Mouse (Mus musculus) adrenal gland, postnatal 10 days (tissue): ENCODE data around the gene Kcnip1. TPM values are rescaled to one million over a fixed set of nuclear protein-coding genes. Genes with fewer than 3 reads are reported as not detected.

Source experiments
- DNase-seq: peaks from one replicate; pipeline ENCODE4 v3.0.0; 2021; ENCODE audit warnings: mixed read lengths
- long read RNA-seq, 2 experiments: library from polyadenylated mRNA; stranded (forward); transcript quantifications; one replicate each; pipeline ENCODE4 v2.0.0; 2021
- total RNA-seq, 2 experiments: library from RNA; stranded (reverse); gene quantifications; 2 replicates each; pipeline ENCODE4 v1.2.3; 2021

The Kcnip1 gene
- 1 to 10 TPM; 3.9 to 4.8 TPM for total RNA-seq
- long read RNA-seq, experiment 1, transcript Kcnip1-201 (8 exons, 1,749 nt), result major isoform, 9 of 13 reads
- long read RNA-seq, experiment 1, partial matches to known transcripts, result 0 of 13 reads
- long read RNA-seq, experiment 1, other reads (novel, unspliced or antisense), result 3 of 13 reads
- long read RNA-seq, experiment 2, result 0 reads

DNA sequence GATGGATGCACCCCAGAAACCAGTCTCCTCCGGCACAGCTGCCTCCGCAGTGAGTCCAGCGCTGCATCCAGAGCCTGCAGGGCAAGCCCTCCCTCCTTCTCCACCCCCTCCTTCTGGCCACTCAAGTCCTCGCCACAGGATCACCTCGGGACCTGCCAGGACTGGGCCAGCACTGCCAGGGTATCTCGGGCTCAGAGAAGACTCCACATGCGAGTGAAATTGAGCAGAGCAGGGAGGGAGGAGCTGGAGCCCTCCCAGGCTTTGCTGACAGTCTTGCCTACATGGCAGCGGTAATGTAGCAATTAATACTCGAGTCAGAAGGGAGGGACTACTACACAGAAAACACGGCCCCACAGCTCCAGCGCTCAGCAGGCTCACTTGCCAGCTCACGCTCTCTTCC lies at the start of gene Kcnip1:
Gene Kcnip1, minus strand, starts transcription at position 215 of the 400 bp plus-strand sequence.
- no peak for DNase-seq

DNA sequence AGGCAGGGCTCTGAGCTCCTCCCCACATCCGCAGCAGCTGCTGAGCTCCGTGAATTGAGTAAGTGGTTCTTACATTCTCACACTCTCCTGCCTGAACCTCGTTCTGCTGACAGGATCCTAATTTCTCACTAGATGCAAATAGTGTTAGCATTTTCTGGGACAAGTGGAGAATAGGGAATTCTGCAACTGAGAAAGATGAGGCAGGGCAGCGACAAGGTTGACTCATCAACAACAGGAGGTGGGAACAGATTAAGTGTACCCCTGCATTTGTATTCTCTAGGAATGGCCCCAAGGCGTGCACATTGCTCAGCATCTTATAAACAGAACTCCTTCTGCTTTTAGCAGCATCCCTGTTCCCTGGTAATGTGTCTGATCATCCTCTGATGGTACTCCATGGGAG lies 47.1 kb upstream of the Kcnip1 start:
- DNase-seq, result no peak

DNA sequence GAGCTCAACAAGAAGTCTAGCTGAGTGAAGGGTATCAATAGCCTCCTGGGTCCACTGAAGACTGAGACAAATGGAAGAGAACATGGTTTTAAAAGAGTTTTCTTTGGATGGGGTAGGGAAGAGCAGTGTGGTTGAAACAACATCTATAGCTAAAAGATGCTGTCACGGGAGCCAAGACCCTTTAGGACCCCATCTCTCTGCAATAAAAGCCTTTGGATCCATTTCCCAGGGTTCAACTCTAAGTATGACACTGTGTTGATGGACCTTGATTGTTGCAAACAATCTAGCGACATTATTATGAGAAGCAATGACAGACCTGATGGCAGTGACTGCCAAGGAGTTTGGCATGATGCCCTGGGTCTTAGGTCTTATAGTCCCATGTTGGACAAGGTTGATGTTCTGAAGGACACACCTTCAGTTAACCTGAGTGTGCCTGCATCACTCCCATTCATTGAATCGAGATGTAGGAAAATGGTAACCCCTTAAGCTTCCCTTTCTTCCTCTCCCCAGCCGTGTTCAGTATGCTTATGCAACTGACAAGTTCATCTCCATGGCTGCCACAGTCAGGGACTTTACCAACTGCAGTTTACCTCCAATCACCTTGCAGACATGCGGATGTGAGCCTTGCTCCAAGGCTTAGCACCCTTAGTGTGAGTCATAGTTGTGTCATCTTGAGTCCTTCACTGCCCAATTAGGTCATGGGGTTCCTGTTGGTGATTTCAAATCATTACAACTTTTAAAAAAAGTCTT lies 43.1 kb upstream of the Kcnip1 start:
- no peak for DNase-seq

GRCm38 (mm10) chr11:34034794-34035193 lies 41.8 kb upstream of the Kcnip1 start:
- no peak for DNase-seq

DNA sequence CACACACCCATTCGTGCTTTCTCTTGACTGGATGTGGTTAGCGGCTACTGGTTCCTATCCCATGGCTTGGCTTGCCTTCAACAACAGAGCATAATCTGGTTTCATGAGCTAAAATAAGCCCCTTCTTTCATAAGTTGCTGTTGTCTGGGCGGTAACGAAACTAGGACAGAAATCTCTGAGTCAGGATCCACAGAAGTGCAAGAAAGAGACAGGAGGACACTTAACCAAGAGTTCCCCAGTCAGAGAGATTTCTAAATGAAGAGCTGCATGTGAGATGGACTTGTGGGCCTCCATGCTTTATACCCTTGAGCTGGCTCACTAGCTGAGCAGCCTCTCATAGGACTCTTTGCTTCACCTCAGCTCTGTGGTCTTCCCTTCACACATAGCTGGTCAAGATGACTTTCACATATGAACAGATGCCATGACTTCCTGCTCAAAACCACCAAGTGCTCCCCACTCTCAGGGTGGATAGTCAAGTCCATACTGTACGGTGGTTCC lies 41.1 kb upstream of the Kcnip1 start:
- DNase-seq, result no peak

- peak; percentile 24 for DNase-seq
Measured at GRCm38 (mm10) chr11:34031015-34031805, 38.3 kb upstream of the Kcnip1 start.

DNA sequence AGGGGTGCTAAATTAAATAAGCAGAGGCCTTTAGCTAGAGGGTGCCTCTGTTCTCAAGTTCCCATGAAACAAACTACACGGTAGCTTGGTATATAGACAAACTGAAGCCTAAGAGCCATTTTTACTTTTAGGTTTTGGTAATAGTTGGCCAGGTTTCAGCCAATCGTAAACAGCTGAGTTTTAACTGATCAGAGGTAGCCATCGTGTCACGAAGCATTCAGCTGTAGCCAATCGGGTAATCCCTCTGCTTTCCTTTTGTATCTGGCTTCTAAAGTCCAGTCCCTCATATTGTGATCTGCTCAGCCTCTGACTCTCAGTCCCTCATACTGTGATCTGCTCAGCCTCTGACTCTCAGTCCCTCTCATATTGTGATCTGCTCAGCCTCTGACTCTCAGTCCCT lies 36.7 kb upstream of the Kcnip1 start:
- no peak for DNase-seq

GRCm38 (mm10) chr11:34025091-34025490 lies 32.1 kb upstream of the Kcnip1 start:
- DNase-seq, result no peak

- no peak for DNase-seq
Measured at GRCm38 (mm10) chr11:34012007-34012652, 19.2 kb upstream of the Kcnip1 start.

DNA sequence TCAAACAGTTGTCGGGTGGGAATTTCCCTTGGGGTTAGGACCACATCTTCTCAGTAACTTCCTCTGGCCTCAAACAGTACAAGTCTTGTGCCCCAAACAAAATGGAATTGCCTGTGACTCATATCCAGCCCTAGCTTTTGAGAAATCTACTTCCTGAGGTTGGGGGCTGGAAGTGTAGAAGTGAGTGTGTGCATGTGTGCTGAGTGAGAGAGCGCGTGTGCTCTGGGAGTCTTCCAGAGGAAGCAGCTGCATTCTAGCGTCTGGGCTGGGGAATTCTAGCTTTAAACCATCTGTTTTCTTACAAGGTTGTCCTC lies 17.9 kb upstream of the Kcnip1 start:
- DNase-seq, result peak; percentile 10

GRCm38 (mm10) chr11:34010133-34010858 lies 17.3 kb upstream of the Kcnip1 start:
- no peak for DNase-seq

GRCm38 (mm10) chr11:34009316-34010087 lies 16.6 kb upstream of the Kcnip1 start:
- DNase-seq, result no peak

GRCm38 (mm10) chr11:34008702-34009101 lies 15.8 kb upstream of the Kcnip1 start:
- peak; percentile 62 for DNase-seq

- DNase-seq, result no peak
Measured at GRCm38 (mm10) chr11:34008214-34008613, 15.3 kb upstream of the Kcnip1 start.

- no peak for DNase-seq
Measured at GRCm38 (mm10) chr11:34007616-34008015, 14.7 kb upstream of the Kcnip1 start.

GRCm38 (mm10) chr11:34002593-34002965 lies 9.6 kb upstream of the Kcnip1 start:
- DNase-seq, result no peak

GRCm38 (mm10) chr11:34001938-34002592 lies 9.1 kb upstream of the Kcnip1 start:
- DNase-seq, result peak; percentile 69

- no peak for DNase-seq
Measured at GRCm38 (mm10) chr11:34000416-34000815, 7.5 kb upstream of the Kcnip1 start.

GRCm38 (mm10) chr11:33998244-33998643 lies 5.3 kb upstream of the Kcnip1 start:
- DNase-seq, result no peak

GRCm38 (mm10) chr11:33993496-33993895 lies 544 bp upstream of the Kcnip1 start:
- DNase-seq, result no peak

DNA sequence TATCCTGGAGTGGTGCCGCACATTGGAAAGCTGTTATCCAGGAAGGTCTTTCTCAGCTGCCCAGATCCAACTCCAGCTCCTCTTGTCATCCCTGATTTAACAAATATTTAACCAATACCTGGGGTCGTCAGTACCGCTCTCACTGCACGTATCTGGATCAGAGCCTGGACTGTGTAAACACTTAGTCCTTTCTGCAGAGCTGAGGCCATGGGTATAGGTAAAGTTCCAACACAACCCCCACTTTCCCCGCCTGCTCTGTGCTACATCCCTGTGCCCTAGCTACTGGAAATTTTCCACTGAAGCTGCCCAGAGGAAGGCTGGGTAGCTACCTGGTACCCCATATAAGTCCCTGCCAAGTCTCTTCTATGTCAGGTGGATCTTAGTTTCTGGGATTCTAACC lies 3.0 kb downstream of the Kcnip1 start:
- DNase-seq, result no peak
